Mouse (Mus musculus): ENCODE results near the gene Ttc9c. TPM values are rescaled to one million over a fixed set of nuclear protein-coding genes. Genes with fewer than 3 reads are reported as not detected.

Ttc9c gene
- polyA plus RNA-seq, 1 experiment from 2014 or later: 58.4 TPM

- Histone ChIP-seq H3K4me1 (peaks cover 18% of the 10 kb centered on the region), H3K4me3 (replicated peaks) (peak within 1 kb of the TSS; percentile 64), H3K27me3 (no peaks in the 10 kb centered on the region), H3K27ac (replicated peaks) (peak within 1 kb of the TSS; percentile 93), H3K4me2 (replicated peaks) (peak within 1 kb of the TSS; percentile 82), H3K36me3 (peaks cover 27% of the 10 kb centered on the region), H3K9ac (peak within 1 kb of the TSS; percentile 13; the same call in 1 of the 2 replicates), H3K9me3 (replicated peaks) (no peaks in the 10 kb centered on the region)
- ATAC-seq (ENCODE audit: insufficient number of reproducible peaks, low FRiP score, low TSS enrichment, low read depth): peak; percentile 97
- under 1% methylated on average over 30 of the region's 30 CpGs for WGBS
Observed at GRCm38 (mm10) chr19:8802130-8802821, 16.9 kb downstream of the Ttc9c start, which contains the start of gene Zbtb3. TSS of gene Zbtb3 (plus strand) at chr19:8802555.

- Histone ChIP-seq H3K27me3 (no peaks in the 10 kb centered on the region), H3K27ac (replicated peaks) (peak overlapping the region; percentile 82; the same call in 1 of the 2 replicates), H3K4me3 (replicated peaks) (peak overlapping the region; percentile 78; the same call in 1 of the 2 replicates), H3K36me3 (peaks cover 19% of the 10 kb centered on the region), H3K9me3 (replicated peaks) (no peaks in the 10 kb centered on the region), H3K4me2 (replicated peaks) (peak overlapping the region; percentile 63; the same call in 1 of the 2 replicates), H3K9ac (no peak overlapping the region), H3K4me1 (peaks cover 21% of the 10 kb centered on the region)
- ATAC-seq (ENCODE audit: insufficient number of reproducible peaks, low FRiP score, low TSS enrichment, low read depth): no peak
Observed at GRCm38 (mm10) chr19:8798947-8799315, 20.2 kb downstream of the Ttc9c start.

- peak within 1 kb of the TSS; percentile 76 for H3K9ac ChIP-seq
- peak; percentile 78 for ATAC-seq (ENCODE audit: insufficient number of reproducible peaks, low FRiP score, low TSS enrichment, low read depth)
- H3K4me2 ChIP-seq (replicated peaks): peak within 1 kb of the TSS; percentile 63
- WGBS: under 1% methylated on average over 25 of the region's 25 CpGs
- H3K4me3 ChIP-seq (replicated peaks): peak within 1 kb of the TSS; percentile 78
- H3K4me1 ChIP-seq: peaks cover 21% of the 10 kb centered on the region
- H3K9me3 ChIP-seq (replicated peaks): no peaks in the 10 kb centered on the region
- peaks cover 25% of the 10 kb centered on the region for H3K36me3 ChIP-seq
- H3K27ac ChIP-seq (replicated peaks): peak within 1 kb of the TSS; percentile 82
- no peaks in the 10 kb centered on the region for H3K27me3 ChIP-seq
Observed at GRCm38 (mm10) chr19:8798264-8798946, 20.7 kb downstream of the Ttc9c start, which contains the start of gene Polr2g. TSS of gene Polr2g (minus strand) at chr19:8798577.

- H3K4me1 ChIP-seq: peaks cover 7% of the 10 kb centered on the region
- H3K36me3 ChIP-seq: peaks cover 38% of the 10 kb centered on the region
- no peak overlapping the region for H3K4me2 ChIP-seq (replicated peaks)
- 80% methylated on average over 7 of the region's 7 CpGs for WGBS
- ATAC-seq (ENCODE audit: insufficient number of reproducible peaks, low FRiP score, low TSS enrichment, low read depth): no peak
- H3K27ac ChIP-seq (replicated peaks): no peak overlapping the region
- no peaks in the 10 kb centered on the region for H3K27me3 ChIP-seq
- no peak overlapping the region for H3K9ac ChIP-seq
- H3K9me3 ChIP-seq (replicated peaks): no peaks in the 10 kb centered on the region
- no peak overlapping the region for H3K4me3 ChIP-seq (replicated peaks)
Observed at GRCm38 (mm10) chr19:8790171-8790570, 29.0 kb downstream of the Ttc9c start.

- ATAC-seq (ENCODE audit: insufficient number of reproducible peaks, low FRiP score, low TSS enrichment, low read depth): no peak
- Histone ChIP-seq H3K4me2 (replicated peaks) (no peak overlapping the region), H3K4me1 (peaks cover 10% of the 10 kb centered on the region), H3K9ac (no peak overlapping the region), H3K9me3 (replicated peaks) (no peaks in the 10 kb centered on the region), H3K27ac (replicated peaks) (no peak overlapping the region), H3K27me3 (no peaks in the 10 kb centered on the region), H3K36me3 (peaks cover 28% of the 10 kb centered on the region), H3K4me3 (replicated peaks) (no peak overlapping the region)
- WGBS: 53% methylated on average over 1 of the region's 1 CpGs
Observed at GRCm38 (mm10) chr19:8789171-8789570, 30.0 kb downstream of the Ttc9c start.

- H3K9ac ChIP-seq: no peak overlapping the region
- H3K4me2 ChIP-seq (replicated peaks): no peak overlapping the region
- ATAC-seq (ENCODE audit: insufficient number of reproducible peaks, low FRiP score, low TSS enrichment, low read depth): no peak
- peaks cover 25% of the 10 kb centered on the region for H3K36me3 ChIP-seq
- no peaks in the 10 kb centered on the region for H3K9me3 ChIP-seq (replicated peaks)
- H3K4me3 ChIP-seq (replicated peaks): no peak overlapping the region
- peaks cover 10% of the 10 kb centered on the region for H3K4me1 ChIP-seq
- WGBS: 24% methylated on average over 3 of the region's 3 CpGs
- H3K27ac ChIP-seq (replicated peaks): no peak overlapping the region
- H3K27me3 ChIP-seq: no peaks in the 10 kb centered on the region
Observed at GRCm38 (mm10) chr19:8788521-8788920, 30.6 kb downstream of the Ttc9c start.

GRCm38 (mm10) chr19:8786008-8786781 is 32.9 kb downstream of the Ttc9c start, which contains the start of gene Taf6l:
TSS of gene Taf6l (minus strand) at chr19:8786417.
- WGBS: under 1% methylated on average over 32 of the region's 32 CpGs
- Histone ChIP-seq H3K36me3 (peaks cover 34% of the 10 kb centered on the region), H3K4me3 (replicated peaks) (peak within 1 kb of the TSS; percentile 81), H3K27me3 (no peaks in the 10 kb centered on the region), H3K9me3 (replicated peaks) (no peaks in the 10 kb centered on the region), H3K9ac (peak within 1 kb of the TSS; percentile 65), H3K27ac (replicated peaks) (peak within 1 kb of the TSS; percentile 90), H3K4me2 (replicated peaks) (peak within 1 kb of the TSS; percentile 72), H3K4me1 (peaks cover 10% of the 10 kb centered on the region)
- peak; percentile 98 for ATAC-seq (ENCODE audit: insufficient number of reproducible peaks, low FRiP score, low TSS enrichment, low read depth)

- peak; percentile 22 for ATAC-seq (ENCODE audit: insufficient number of reproducible peaks, low FRiP score, low TSS enrichment, low read depth)
- H3K36me3 ChIP-seq: peaks cover 30% of the 10 kb centered on the region
- H3K4me3 ChIP-seq (replicated peaks): peak overlapping the region; percentile 78
- peak overlapping the region; percentile 99 for H3K27ac ChIP-seq (replicated peaks)
- no peaks in the 10 kb centered on the region for H3K9me3 ChIP-seq (replicated peaks)
- H3K4me2 ChIP-seq (replicated peaks): peak overlapping the region; percentile 88
- peak overlapping the region; percentile 95 for H3K9ac ChIP-seq
- H3K4me1 ChIP-seq: peaks cover 25% of the 10 kb centered on the region
- H3K27me3 ChIP-seq: no peaks in the 10 kb centered on the region
- WGBS: 4% methylated on average over 20 of the region's 20 CpGs
Observed at GRCm38 (mm10) chr19:8774951-8775421, 44.1 kb downstream of the Ttc9c start.

GRCm38 (mm10) chr19:8774086-8774835 is 44.9 kb downstream of the Ttc9c start, which contains the start of gene Tmem179b:
TSS of gene Tmem179b (minus strand) at chr19:8774467.
- Histone ChIP-seq H3K9ac (peak within 1 kb of the TSS; percentile 95), H3K9me3 (replicated peaks) (no peaks in the 10 kb centered on the region), H3K27me3 (no peaks in the 10 kb centered on the region), H3K27ac (replicated peaks) (peak within 1 kb of the TSS; percentile 99), H3K4me2 (replicated peaks) (peak within 1 kb of the TSS; percentile 88), H3K4me3 (replicated peaks) (peak within 1 kb of the TSS; percentile 78), H3K4me1 (peaks cover 25% of the 10 kb centered on the region), H3K36me3 (peaks cover 33% of the 10 kb centered on the region)
- under 1% methylated on average over 68 of the region's 68 CpGs for WGBS
- peak; percentile 93 for ATAC-seq (ENCODE audit: insufficient number of reproducible peaks, low FRiP score, low TSS enrichment, low read depth)

GRCm38 (mm10) chr19:8773409-8773808 is 45.7 kb downstream of the Ttc9c start:
- H3K27me3 ChIP-seq: no peaks in the 10 kb centered on the region
- peaks cover 25% of the 10 kb centered on the region for H3K4me1 ChIP-seq
- no peak for ATAC-seq (ENCODE audit: insufficient number of reproducible peaks, low FRiP score, low TSS enrichment, low read depth)
- peaks cover 35% of the 10 kb centered on the region for H3K36me3 ChIP-seq
- no peaks in the 10 kb centered on the region for H3K9me3 ChIP-seq (replicated peaks)
- peak overlapping the region; percentile 78 for H3K4me3 ChIP-seq (replicated peaks)
- 55% methylated on average over 6 of the region's 6 CpGs for WGBS
- peak overlapping the region; percentile 99 for H3K27ac ChIP-seq (replicated peaks)
- peak overlapping the region; percentile 95; the same call in 1 of the 2 replicates for H3K9ac ChIP-seq
- peak overlapping the region; percentile 88 for H3K4me2 ChIP-seq (replicated peaks)

Measured in embryonic facial prominence, embryonic 15.5 days (tissue).